Mouse (Mus musculus) forebrain, embryonic 15.5 days (tissue): ENCODE measurements at regions not wholly inside any gene's neighbourhood (a gene's known extent, or its start where the extent isn't known, plus 50 kb on each side); places are given as distances from the start of the nearest gene placed in this dataset.
"Not testable (repeated sequence)": the region's sequence is repeated elsewhere in the genome, so short reads cannot be mapped to it uniquely, and the experiment has no call there.

Source experiments
- ATAC-seq: fragments of 200-750 bp; cut with Nextera tagmentation; replicated peaks from 2 replicates; pipeline ENCODE4 v1.8.0; 2017; ENCODE audit warnings: mild to moderate bottlenecking, moderate TSS enrichment, moderate library complexity
- H3K27ac ChIP-seq: fragments of 300-500 bp; sonication (generic); replicated peaks from 2 replicates; pipeline ENCODE4 v1.5.1; 2015; ENCODE audit warnings: mild to moderate bottlenecking, inconsistent platforms
- H3K27me3 ChIP-seq: fragments of 300-500 bp; sonication (generic); 2 replicates; pipeline ENCODE4 v1.6.1; 2015; ENCODE audit warnings: inconsistent platforms
- H3K36me3 ChIP-seq: fragments of 300-500 bp; sonication (generic); 2 replicates; pipeline ENCODE4 v1.6.1; 2015; ENCODE audit warnings: mild to moderate bottlenecking, inconsistent platforms
- H3K4me1 ChIP-seq: fragments of 300-500 bp; sonication (generic); 2 replicates; pipeline ENCODE4 v1.6.1; 2015; ENCODE audit warnings: inconsistent platforms
- H3K4me2 ChIP-seq: fragments of 300-500 bp; sonication (generic); replicated peaks from 2 replicates; pipeline ENCODE4 v1.6.1; 2015; ENCODE audit warnings: mild to moderate bottlenecking, inconsistent platforms
- H3K4me3 ChIP-seq: fragments of 300-500 bp; sonication (generic); 2 replicates; pipeline ENCODE4 v1.5.1; 2015; ENCODE audit warnings: mild to moderate bottlenecking, inconsistent platforms
- H3K9ac ChIP-seq: fragments of 300-500 bp; sonication (generic); replicated peaks from 2 replicates; pipeline ENCODE4 v1.6.1; 2015; ENCODE audit warnings: mild to moderate bottlenecking, inconsistent platforms
- H3K9me3 ChIP-seq: fragments of 300-500 bp; sonication (generic); 2 replicates; pipeline ENCODE4 v1.6.1; 2016; ENCODE audit warnings: inconsistent platforms
- WGBS: fragments of 180-500 bp; shearing (Covaris S2); methylation state at CpG from one replicate; pipeline ENCODE4 v1.1.7; 2015; ENCODE audit warnings: mixed read lengths; 5-methylcytosine and 5-hydroxymethylcytosine counted together

- Histone ChIP-seq H3K27me3 (no peaks in the 10 kb centered on the region), H3K36me3 (no peaks in the 10 kb centered on the region), H3K9me3 (no peaks in the 10 kb centered on the region), H3K4me2 (no peak overlapping the region), H3K4me3 (no peak overlapping the region), H3K27ac (no peak overlapping the region), H3K9ac (no peak overlapping the region), H3K4me1 (no peaks in the 10 kb centered on the region)
- WGBS = 92% methylated on average over 4 of the region's 4 CpGs
- no peak for ATAC-seq
Observed at GRCm38 (mm10) chr13:75295818-75296217, 206.2 kb downstream of the Pcsk1 start.

GRCm38 (mm10) chr13:75319780-75320179 lies 230.2 kb downstream of the Pcsk1 start:
- H3K4me3 ChIP-seq = no peak overlapping the region
- H3K9me3 ChIP-seq = no peaks in the 10 kb centered on the region
- H3K36me3 ChIP-seq = no peaks in the 10 kb centered on the region
- H3K4me2 ChIP-seq = no peak overlapping the region
- ATAC-seq = no peak
- H3K27ac ChIP-seq = no peak overlapping the region
- H3K27me3 ChIP-seq = no peaks in the 10 kb centered on the region
- no peaks in the 10 kb centered on the region for H3K4me1 ChIP-seq
- H3K9ac ChIP-seq = no peak overlapping the region

GRCm38 (mm10) chr13:75320239-75320638 lies 230.6 kb downstream of the Pcsk1 start:
- no peak for ATAC-seq
- Histone ChIP-seq H3K27ac (no peak overlapping the region), H3K4me2 (no peak overlapping the region), H3K36me3 (no peaks in the 10 kb centered on the region), H3K4me1 (no peaks in the 10 kb centered on the region), H3K27me3 (no peaks in the 10 kb centered on the region), H3K9me3 (no peaks in the 10 kb centered on the region), H3K4me3 (no peak overlapping the region), H3K9ac (no peak overlapping the region)
- WGBS = 67% methylated on average over 1 of the region's 1 CpGs

- H3K4me1 ChIP-seq = no peaks in the 10 kb centered on the region
- no peak for ATAC-seq
- 89% methylated on average over 5 of the region's 5 CpGs for WGBS
- no peak overlapping the region for H3K9ac ChIP-seq
- no peak overlapping the region for H3K27ac ChIP-seq
- no peaks in the 10 kb centered on the region for H3K27me3 ChIP-seq
- H3K4me3 ChIP-seq = no peak overlapping the region
- no peak overlapping the region for H3K4me2 ChIP-seq
- H3K9me3 ChIP-seq = no peaks in the 10 kb centered on the region
- no peaks in the 10 kb centered on the region for H3K36me3 ChIP-seq
Observed at GRCm38 (mm10) chr13:75337054-75337453, 247.4 kb downstream of the Pcsk1 start.

- no peak overlapping the region for H3K27ac ChIP-seq
- H3K36me3 ChIP-seq = no peaks in the 10 kb centered on the region
- H3K4me3 ChIP-seq = no peak overlapping the region
- ATAC-seq = no peak
- H3K9me3 ChIP-seq = no peaks in the 10 kb centered on the region
- H3K4me1 ChIP-seq = no peaks in the 10 kb centered on the region
- H3K4me2 ChIP-seq = no peak overlapping the region
- H3K27me3 ChIP-seq = no peaks in the 10 kb centered on the region
- 88% methylated on average over 7 of the region's 7 CpGs for WGBS
- H3K9ac ChIP-seq = no peak overlapping the region
Observed at GRCm38 (mm10) chr13:75343422-75343821, 253.8 kb downstream of the Pcsk1 start.

- Histone ChIP-seq H3K27ac (no peak overlapping the region), H3K4me2 (no peak overlapping the region), H3K36me3 (no peaks in the 10 kb centered on the region), H3K27me3 (no peaks in the 10 kb centered on the region), H3K4me3 (no peak overlapping the region), H3K9ac (no peak overlapping the region), H3K4me1 (no peaks in the 10 kb centered on the region), H3K9me3 (no peaks in the 10 kb centered on the region)
- no peak for ATAC-seq
- 83% methylated on average over 3 of the region's 3 CpGs for WGBS
Observed at GRCm38 (mm10) chr13:75366723-75367426, 277.2 kb downstream of the Pcsk1 start.

GRCm38 (mm10) chr13:75368249-75368800 lies 278.7 kb downstream of the Pcsk1 start:
- 62% methylated on average over 7 of the region's 7 CpGs for WGBS
- Histone ChIP-seq H3K9ac (no peak overlapping the region), H3K4me3 (no peak overlapping the region), H3K9me3 (no peaks in the 10 kb centered on the region), H3K4me1 (no peaks in the 10 kb centered on the region), H3K36me3 (no peaks in the 10 kb centered on the region), H3K4me2 (no peak overlapping the region), H3K27me3 (no peaks in the 10 kb centered on the region), H3K27ac (no peak overlapping the region)
- no peak for ATAC-seq

GRCm38 (mm10) chr13:75377100-75377499 lies 287.5 kb downstream of the Pcsk1 start:
- H3K36me3 ChIP-seq, H3K9me3 ChIP-seq, H3K4me3 ChIP-seq, H3K4me2 ChIP-seq, H3K27me3 ChIP-seq, H3K27ac ChIP-seq, H3K9ac ChIP-seq, H3K4me1 ChIP-seq, ATAC-seq: not testable (repeated sequence)
- WGBS = 93% methylated on average over 3 of the region's 3 CpGs

GRCm38 (mm10) chr13:75377717-75378116 lies 288.1 kb downstream of the Pcsk1 start:
- no peak for ATAC-seq
- H3K4me1 ChIP-seq = no peaks in the 10 kb centered on the region
- 83% methylated on average over 1 of the region's 1 CpGs for WGBS
- no peaks in the 10 kb centered on the region for H3K27me3 ChIP-seq
- H3K4me2 ChIP-seq = no peak overlapping the region
- H3K9me3 ChIP-seq = no peaks in the 10 kb centered on the region
- H3K36me3 ChIP-seq = no peaks in the 10 kb centered on the region
- H3K4me3 ChIP-seq = no peak overlapping the region
- H3K9ac ChIP-seq = no peak overlapping the region
- H3K27ac ChIP-seq = no peak overlapping the region

- no peak for ATAC-seq
- 70% methylated on average over 4 of the region's 4 CpGs for WGBS
- no peaks in the 10 kb centered on the region for H3K9me3 ChIP-seq
- H3K4me1 ChIP-seq = no peaks in the 10 kb centered on the region
- H3K9ac ChIP-seq = no peak overlapping the region
- H3K4me3 ChIP-seq = no peak overlapping the region
- no peaks in the 10 kb centered on the region for H3K36me3 ChIP-seq
- H3K27me3 ChIP-seq = no peaks in the 10 kb centered on the region
- no peak overlapping the region for H3K27ac ChIP-seq
- no peak overlapping the region for H3K4me2 ChIP-seq
Observed at GRCm38 (mm10) chr13:75384631-75385340, 295.2 kb downstream of the Pcsk1 start.

- Histone ChIP-seq H3K36me3 (no peaks in the 10 kb centered on the region), H3K27ac (no peak overlapping the region), H3K4me2 (no peak overlapping the region), H3K4me3 (no peak overlapping the region), H3K27me3 (no peaks in the 10 kb centered on the region), H3K9ac (no peak overlapping the region), H3K4me1 (no peaks in the 10 kb centered on the region), H3K9me3 (no peaks in the 10 kb centered on the region)
- 73% methylated on average over 1 of the region's 1 CpGs for WGBS
- no peak for ATAC-seq
Observed at GRCm38 (mm10) chr13:75389211-75389610, 299.6 kb downstream of the Pcsk1 start.

- WGBS = 100% methylated on average over 1 of the region's 1 CpGs
- H3K9me3 ChIP-seq = no peaks in the 10 kb centered on the region
- no peak for ATAC-seq
- no peak overlapping the region for H3K9ac ChIP-seq
- no peaks in the 10 kb centered on the region for H3K36me3 ChIP-seq
- no peaks in the 10 kb centered on the region for H3K4me1 ChIP-seq
- no peak overlapping the region for H3K4me3 ChIP-seq
- no peak overlapping the region for H3K4me2 ChIP-seq
- H3K27ac ChIP-seq = no peak overlapping the region
- no peaks in the 10 kb centered on the region for H3K27me3 ChIP-seq
Observed at GRCm38 (mm10) chr13:75390177-75390576, 300.6 kb downstream of the Pcsk1 start.
